Mouse (Mus musculus) thymus, adult 2 months (tissue): ENCODE data around the gene Carmil3.

ENCODE experiments used
- CTCF ChIP-seq: fragments of 200-500 bp; IDR thresholded peaks from 2 replicates; pipeline ENCODE4 v1.5.1; 2012; ENCODE audit warnings: mild to moderate bottlenecking, control low read depth, low read length, moderate library complexity, borderline replicate concordance; ENCODE audit not compliant: control insufficient read depth, poor library complexity, insufficient read depth; ENCODE audit errors: extremely low read depth
- POLR2A ChIP-seq: fragments of 200-500 bp; IDR thresholded peaks from 2 replicates; pipeline ENCODE4 v1.6.1; 2012; ENCODE audit warnings: mild to moderate bottlenecking, low read length, control low read depth, moderate library complexity; ENCODE audit not compliant: control insufficient read depth, poor library complexity, insufficient read depth; ENCODE audit errors: extremely low read depth

GRCm38 (mm10) chr14:55551794-55552193 lies 61.3 kb downstream of the Carmil3 start:
- TF ChIP-seq POLR2A (no peak), CTCF (no peak)
